Mouse (Mus musculus) kidney, embryonic 16.5 days (tissue): Measurements from ENCODE around the gene Foxj2. TPM values are rescaled to one million over a fixed set of nuclear protein-coding genes. Genes with fewer than 3 reads are reported as not detected.

Experiments
- ATAC-seq: fragments of 200-750 bp; cut with Nextera tagmentation; 2 replicates; pipeline ENCODE4 v1.8.0; 2017; ENCODE audit warnings: moderate TSS enrichment; ENCODE audit not compliant: low FRiP score, low TSS enrichment
- H3K27ac ChIP-seq: fragments of 300-500 bp; sonication (generic); 2 replicates; pipeline ENCODE4 v1.5.1; 2014; ENCODE audit warnings: low read length
- H3K27me3 ChIP-seq: fragments of 300-500 bp; sonication (generic); 2 replicates; pipeline ENCODE4 v1.6.1; 2014; ENCODE audit warnings: low read length, control low read depth, mixed read lengths; ENCODE audit not compliant: insufficient read depth
- H3K36me3 ChIP-seq: fragments of 300-500 bp; sonication (generic); 2 replicates; pipeline ENCODE4 v1.6.1; 2014; ENCODE audit warnings: low read length, control low read depth, mixed read lengths; ENCODE audit not compliant: insufficient read depth
- H3K4me1 ChIP-seq: fragments of 300-500 bp; sonication (generic); 2 replicates; pipeline ENCODE4 v1.6.1; 2014; ENCODE audit warnings: low read length, control low read depth, mixed read lengths; ENCODE audit not compliant: insufficient read depth
- H3K4me2 ChIP-seq: fragments of 300-500 bp; sonication (generic); replicated peaks from 2 replicates; pipeline ENCODE4 v1.6.1; 2014; ENCODE audit warnings: low read depth, low read length
- H3K4me3 ChIP-seq: fragments of 300-500 bp; sonication (generic); 2 replicates; pipeline ENCODE4 v1.5.1; 2014; ENCODE audit warnings: mild to moderate bottlenecking, low read length
- H3K9ac ChIP-seq: fragments of 300-500 bp; sonication (generic); replicated peaks from 2 replicates; pipeline ENCODE4 v1.6.1; 2014; ENCODE audit warnings: low read length
- H3K9me3 ChIP-seq: fragments of 300-500 bp; sonication (generic); 2 replicates; pipeline ENCODE4 v1.6.1; 2016; ENCODE audit warnings: low read length, control low read depth
- WGBS: fragments of 180-500 bp; shearing (Covaris S2); extraction: QIAGEN DNeasy Blood & Tissue Kit; methylation state at CpG from one replicate; pipeline ENCODE4 v1.1.7; 2014; 5-methylcytosine and 5-hydroxymethylcytosine counted together
- polyA plus RNA-seq: library from polyadenylated mRNA; unstranded; fragments of >200 nt; fragmentation: Nextera tagmentation; extraction: Ambion mirVana; gene quantifications from 2 replicates; pipeline ENCODE4 v1.2.1, GENCODE M21; 2015

Gene Foxj2
- 5.8 and 6.4 TPM in 2 replicates for polyA plus RNA-seq

DNA sequence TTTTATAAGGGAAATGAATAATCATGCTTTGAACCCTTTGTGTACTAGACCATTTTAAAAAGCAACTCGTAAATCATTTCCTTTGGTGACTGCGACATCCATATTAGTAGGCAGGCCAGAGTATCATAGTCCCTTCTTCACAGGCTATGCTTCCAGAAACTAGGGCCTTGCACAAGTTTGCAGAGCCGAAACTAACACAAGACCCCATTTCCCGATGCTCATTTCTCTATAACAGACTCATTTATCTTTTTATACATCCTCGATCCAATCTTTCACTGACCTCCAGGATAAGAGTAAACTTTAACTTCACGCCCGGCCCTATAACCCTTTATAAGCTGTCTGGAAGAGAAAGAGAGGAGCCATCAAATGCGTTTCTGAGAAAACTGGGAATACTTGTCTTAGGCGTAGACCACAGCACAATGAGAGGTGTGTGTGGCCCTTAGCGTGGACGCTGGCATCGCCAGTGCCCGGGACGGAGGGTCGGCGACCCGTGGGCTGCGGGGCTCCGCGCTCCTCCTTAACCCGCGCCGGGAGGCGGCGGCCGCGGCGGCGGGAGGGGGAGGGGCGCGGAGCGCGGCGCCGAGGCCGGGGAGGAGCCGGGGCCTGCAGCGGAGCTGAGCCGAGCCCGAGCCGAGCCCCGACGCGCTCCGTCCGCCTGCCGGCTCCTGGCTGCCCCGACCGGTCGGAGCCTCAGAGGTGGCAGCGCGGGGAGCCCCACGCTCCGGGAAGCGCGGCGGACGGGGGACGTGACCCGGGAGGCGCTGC, at the start of gene Foxj2:
Gene Foxj2 (plus strand): TSS at position 609 of the 765 bp plus-strand sequence.
- Histone ChIP-seq H3K9me3 (no peaks in the 10 kb centered on the region), H3K36me3 (no peaks in the 10 kb centered on the region), H3K4me3 (peak within 1 kb of the TSS; percentile 89), H3K4me2 (peak within 1 kb of the TSS; percentile 86), H3K27ac (peak within 1 kb of the TSS; percentile 86), H3K27me3 (no peaks in the 10 kb centered on the region), H3K4me1 (peaks cover 22% of the 10 kb centered on the region), H3K9ac (peak within 1 kb of the TSS; percentile 98)
- ATAC-seq = peak; percentile 81
- 1% methylated on average over 40 of the region's 61 CpGs for WGBS

DNA sequence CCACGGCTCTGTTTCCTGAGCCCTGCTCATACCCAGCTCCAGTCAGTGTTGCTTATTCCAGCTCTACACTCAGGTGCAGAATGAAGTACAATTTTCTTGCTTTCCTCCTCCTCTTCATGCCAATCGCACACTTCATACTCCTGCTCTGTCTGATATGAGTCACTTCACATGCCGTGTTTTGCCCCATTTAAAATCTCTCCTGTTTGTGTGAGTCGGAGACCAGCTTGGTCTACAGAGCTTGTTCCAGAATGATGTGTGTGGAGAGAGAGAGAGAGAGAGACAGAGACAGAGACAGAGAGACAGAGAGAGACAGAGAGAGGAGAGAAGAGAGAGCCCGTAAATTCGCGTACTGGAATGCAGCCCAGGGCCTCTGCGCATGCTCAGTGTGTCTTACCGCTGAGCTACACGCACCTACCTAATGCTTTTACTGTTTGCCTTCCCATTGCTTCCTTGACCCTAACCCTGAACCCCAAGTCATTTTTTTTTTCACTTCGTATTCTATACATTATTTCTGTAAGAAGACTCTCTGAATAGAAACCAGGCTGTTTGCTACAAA, 48.9 kb upstream of the Foxj2 start:
- ATAC-seq = no peak
- H3K36me3 ChIP-seq = no peaks in the 10 kb centered on the region
- no peak overlapping the region for H3K4me3 ChIP-seq
- 84% methylated on average over 11 of the region's 11 CpGs for WGBS
- no peak overlapping the region for H3K4me2 ChIP-seq
- no peaks in the 10 kb centered on the region; the same call in 1 of the 2 replicates for H3K27me3 ChIP-seq
- no peaks in the 10 kb centered on the region for H3K9me3 ChIP-seq
- H3K4me1 ChIP-seq = 0 out of 2 replicates have a peak, but pooled peaks cover 3% of the 10 kb centered on the region
- no peak overlapping the region for H3K9ac ChIP-seq
- H3K27ac ChIP-seq = no peak overlapping the region

DNA sequence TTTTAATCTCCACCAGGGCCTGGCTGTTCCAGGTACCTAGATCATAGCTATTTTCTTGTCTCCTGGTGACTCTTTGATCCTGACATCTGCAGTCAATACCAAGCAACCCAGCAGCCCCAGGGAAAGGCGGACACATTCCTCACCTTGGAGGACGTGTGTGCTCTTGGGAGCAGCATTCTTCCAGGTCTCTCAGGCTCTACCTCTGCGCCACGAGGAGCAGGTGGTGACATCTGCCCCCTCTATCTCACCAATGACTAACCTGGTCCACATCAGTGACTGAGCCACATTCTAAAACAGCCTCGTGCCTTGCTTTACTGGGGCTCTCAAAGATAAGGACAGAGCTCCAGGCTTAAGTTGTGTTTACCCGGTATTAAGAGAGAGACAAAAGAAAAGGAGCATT, 47.0 kb upstream of the Foxj2 start:
- no peak overlapping the region for H3K4me2 ChIP-seq
- 49% methylated on average over 6 of the region's 6 CpGs for WGBS
- H3K4me1 ChIP-seq = no peaks in the 10 kb centered on the region
- no peaks in the 10 kb centered on the region for H3K36me3 ChIP-seq
- H3K27me3 ChIP-seq = no peaks in the 10 kb centered on the region; the same call in 1 of the 2 replicates
- no peak overlapping the region for H3K9ac ChIP-seq
- no peak for ATAC-seq
- no peaks in the 10 kb centered on the region for H3K9me3 ChIP-seq
- H3K27ac ChIP-seq = no peak overlapping the region
- no peak overlapping the region for H3K4me3 ChIP-seq

DNA sequence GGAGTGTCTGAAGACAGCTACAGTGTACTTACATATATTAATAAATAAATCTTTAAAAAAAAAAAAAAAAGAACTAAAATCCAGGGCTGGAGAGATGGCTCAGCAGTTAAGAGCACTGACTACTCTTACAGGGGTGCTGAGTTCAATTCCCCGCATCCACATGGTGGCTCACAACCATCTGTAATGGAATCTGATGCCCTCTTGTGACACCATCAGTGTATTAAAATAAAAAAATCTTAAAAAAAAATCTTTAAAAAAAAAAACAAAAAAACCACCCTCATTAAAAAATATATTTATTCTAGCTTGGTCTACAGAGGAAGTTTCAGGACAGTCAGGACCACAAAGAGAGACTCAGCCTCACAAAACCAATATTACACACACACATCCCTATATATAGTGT, 45.4 kb upstream of the Foxj2 start:
- Histone ChIP-seq H3K9ac (no peak overlapping the region), H3K27ac (no peak overlapping the region), H3K36me3 (no peaks in the 10 kb centered on the region), H3K4me1 (no peaks in the 10 kb centered on the region), H3K9me3 (no peaks in the 10 kb centered on the region), H3K27me3 (no peaks in the 10 kb centered on the region), H3K4me3 (no peak overlapping the region), H3K4me2 (no peak overlapping the region)
- ATAC-seq = no peak
- 92% methylated on average over 1 of the region's 1 CpGs for WGBS

DNA sequence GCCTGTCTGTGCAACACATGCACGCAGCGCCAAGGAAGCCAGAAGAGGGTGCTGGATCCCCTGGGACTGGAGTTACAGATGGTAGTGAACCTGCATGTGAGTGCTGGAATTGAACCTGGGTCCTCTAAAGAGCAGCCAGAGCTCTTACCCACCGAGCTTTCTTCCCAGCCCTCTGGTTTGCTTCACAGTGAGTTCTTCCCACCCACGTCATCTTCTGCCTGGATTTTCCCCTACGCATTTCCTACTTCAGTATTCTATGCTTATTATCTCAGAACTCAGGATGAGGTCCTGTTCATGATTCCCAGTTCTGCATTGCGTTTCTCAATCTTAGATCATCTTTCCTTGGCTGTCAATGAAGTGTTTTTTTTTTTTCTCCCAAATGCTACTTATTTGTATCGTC, 43.7 kb upstream of the Foxj2 start:
- no peaks in the 10 kb centered on the region for H3K9me3 ChIP-seq
- no peak overlapping the region for H3K27ac ChIP-seq
- H3K27me3 ChIP-seq = no peaks in the 10 kb centered on the region
- no peaks in the 10 kb centered on the region for H3K4me1 ChIP-seq
- H3K4me2 ChIP-seq = no peak overlapping the region
- no peaks in the 10 kb centered on the region for H3K36me3 ChIP-seq
- 83% methylated on average over 7 of the region's 7 CpGs for WGBS
- no peak for ATAC-seq
- no peak overlapping the region for H3K4me3 ChIP-seq
- no peak overlapping the region for H3K9ac ChIP-seq

DNA sequence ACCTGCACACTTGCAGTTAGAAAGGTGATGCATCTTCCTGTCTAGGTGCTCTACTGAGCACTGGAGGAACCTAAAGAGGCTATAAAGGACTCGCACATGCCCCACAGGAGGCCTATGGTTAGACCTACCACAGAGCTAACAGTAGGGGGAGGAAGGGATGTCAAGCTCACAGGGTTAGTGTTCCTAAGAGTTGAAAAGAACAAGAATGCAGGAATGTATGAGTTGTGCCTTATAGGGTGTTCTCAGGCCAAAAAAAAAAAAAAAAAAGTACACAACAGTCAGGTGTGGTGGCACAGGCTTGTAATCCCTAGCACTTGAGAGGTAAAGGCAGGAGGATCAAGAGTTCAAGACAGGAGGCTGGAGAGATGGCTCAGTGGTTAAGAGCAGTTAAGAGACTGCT, 39.8 kb upstream of the Foxj2 start:
- Histone ChIP-seq H3K9ac (no peak overlapping the region), H3K27me3 (no peaks in the 10 kb centered on the region), H3K9me3 (no peaks in the 10 kb centered on the region), H3K4me1 (no peaks in the 10 kb centered on the region), H3K27ac (no peak overlapping the region), H3K4me2 (no peak overlapping the region), H3K36me3 (no peaks in the 10 kb centered on the region), H3K4me3 (no peak overlapping the region)
- 32% methylated on average over 1 of the region's 1 CpGs for WGBS
- ATAC-seq = no peak

DNA sequence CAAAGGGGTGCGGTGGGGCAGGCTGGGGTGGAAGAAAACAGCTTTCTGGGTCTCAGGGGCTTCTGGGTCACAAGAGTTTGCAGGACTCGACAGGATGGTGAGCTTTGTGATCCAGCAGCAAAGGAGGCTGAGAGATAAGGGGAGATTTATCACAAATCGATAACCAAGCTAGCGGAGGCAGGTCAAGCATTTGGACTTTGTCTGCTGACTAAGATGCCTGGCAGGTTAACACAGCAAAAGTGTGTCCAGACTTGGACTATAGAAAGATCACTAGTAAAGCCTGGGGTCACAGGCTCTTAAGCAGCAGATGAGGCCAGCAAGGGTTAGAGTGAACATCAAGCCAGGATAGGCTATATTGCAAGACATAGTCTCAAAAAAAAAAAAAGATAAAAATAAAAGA, 38.5 kb upstream of the Foxj2 start:
- H3K36me3 ChIP-seq = no peaks in the 10 kb centered on the region
- H3K9me3 ChIP-seq = no peaks in the 10 kb centered on the region
- no peaks in the 10 kb centered on the region for H3K4me1 ChIP-seq
- no peak overlapping the region for H3K9ac ChIP-seq
- WGBS = 75% methylated on average over 4 of the region's 4 CpGs
- no peaks in the 10 kb centered on the region for H3K27me3 ChIP-seq
- no peak for ATAC-seq
- H3K4me2 ChIP-seq = no peak overlapping the region
- no peak overlapping the region for H3K4me3 ChIP-seq
- no peak overlapping the region for H3K27ac ChIP-seq

DNA sequence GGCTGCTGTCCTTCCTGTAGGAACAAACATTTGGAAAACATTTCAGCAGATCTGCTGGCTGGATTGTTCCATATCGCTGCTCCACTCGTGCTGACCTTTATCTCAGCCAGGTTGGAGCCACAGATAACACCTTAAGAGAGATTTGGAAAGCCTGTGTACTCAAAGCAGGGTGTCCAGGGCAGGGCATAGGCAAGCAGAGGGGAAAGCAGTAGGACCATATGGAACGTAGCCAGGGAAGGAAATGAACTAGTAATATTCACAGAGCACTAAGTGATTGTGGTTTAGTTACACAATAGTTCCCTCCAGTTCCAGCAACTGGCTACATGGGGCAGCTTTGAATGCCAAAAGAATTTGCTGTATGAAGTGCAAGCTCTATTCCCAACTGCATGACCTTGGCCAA, 37.5 kb upstream of the Foxj2 start:
- Histone ChIP-seq H3K27ac (no peak overlapping the region), H3K9ac (no peak overlapping the region), H3K27me3 (no peaks in the 10 kb centered on the region), H3K9me3 (no peaks in the 10 kb centered on the region), H3K36me3 (no peaks in the 10 kb centered on the region), H3K4me3 (no peak overlapping the region), H3K4me2 (no peak overlapping the region), H3K4me1 (no peaks in the 10 kb centered on the region)
- no peak for ATAC-seq
- 66% methylated on average over 3 of the region's 3 CpGs for WGBS

DNA sequence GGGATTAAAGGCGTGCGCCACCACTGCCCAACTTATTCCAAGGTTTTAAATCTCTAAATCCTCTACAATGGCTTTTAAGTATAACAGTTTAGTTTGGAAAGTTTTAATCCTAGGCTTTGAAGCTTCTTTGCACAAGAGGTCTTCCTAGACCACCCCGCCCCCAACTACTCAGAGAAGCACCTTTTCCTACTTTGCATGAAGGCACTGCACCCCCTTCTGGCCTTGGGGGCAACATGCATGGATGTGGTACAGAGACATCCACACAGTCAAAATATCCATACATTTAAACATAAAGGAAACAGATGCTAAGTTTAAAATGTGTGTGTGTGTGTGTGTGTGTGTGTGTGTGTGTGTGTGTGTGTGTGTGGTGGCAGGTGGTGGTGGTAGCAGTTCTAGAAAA, 34.8 kb upstream of the Foxj2 start:
- no peaks in the 10 kb centered on the region for H3K36me3 ChIP-seq
- no peak for ATAC-seq

DNA sequence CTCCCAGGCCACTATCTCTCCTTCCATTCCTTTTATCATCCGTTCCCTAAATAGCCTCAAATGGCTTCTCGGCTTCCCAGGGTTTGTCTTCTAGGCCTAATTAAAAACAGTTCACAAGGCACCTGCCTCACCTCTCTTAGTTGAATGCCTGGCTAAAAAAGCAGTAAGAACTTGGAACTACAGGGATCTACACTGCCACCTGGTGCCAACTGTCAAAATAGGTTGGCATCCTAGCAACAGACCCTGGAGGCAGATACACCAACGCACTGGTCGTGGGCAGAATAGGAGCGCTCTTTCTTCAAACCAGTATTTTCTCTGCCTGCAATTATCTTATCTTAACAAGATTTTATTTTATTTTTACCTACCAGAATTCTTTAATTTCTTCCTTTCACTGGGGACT, 33.4 kb upstream of the Foxj2 start:
- Histone ChIP-seq H3K4me1 (no peaks in the 10 kb centered on the region), H3K36me3 (no peaks in the 10 kb centered on the region), H3K27ac (no peak overlapping the region), H3K9me3 (no peaks in the 10 kb centered on the region), H3K27me3 (no peaks in the 10 kb centered on the region), H3K4me2 (no peak overlapping the region), H3K4me3 (no peak overlapping the region), H3K9ac (no peak overlapping the region)
- 30% methylated on average over 5 of the region's 5 CpGs for WGBS
- 0 out of 2 replicates have a peak, but pooled peaks have one; percentile 46 for ATAC-seq

More for the DNA sequence above, 34.8 kb upstream of the Foxj2 start:
- 94% methylated on average over 3 of the region's 3 CpGs for WGBS
- no peak overlapping the region for H3K4me3 ChIP-seq
- no peak overlapping the region for H3K27ac ChIP-seq
- H3K27me3 ChIP-seq = no peaks in the 10 kb centered on the region
- H3K9me3 ChIP-seq = no peaks in the 10 kb centered on the region
- no peak overlapping the region for H3K9ac ChIP-seq
- no peaks in the 10 kb centered on the region for H3K4me1 ChIP-seq
- no peak overlapping the region for H3K4me2 ChIP-seq
